Mouse (Mus musculus) liver, adult 2 months (tissue): Measurements from ENCODE around the gene Gm49391. TPM values are rescaled to one million over a fixed set of nuclear protein-coding genes. Genes with fewer than 3 reads are reported as not detected.
"Not testable (repeated sequence)": the region's sequence is repeated elsewhere in the genome, so short reads cannot be mapped to it uniquely, and the experiment has no call there.

Experiments used
- DNase-seq: peaks from one replicate; pipeline ENCODE4 v3.0.0-alpha.2; 2011; ENCODE audit warnings: low read depth, low spot score; ENCODE audit errors: extremely low read depth
- H3K27ac ChIP-seq: fragments of 200-500 bp; replicated peaks from 2 replicates; pipeline ENCODE4 v1.5.1; 2012; ENCODE audit warnings: low read depth, mild to moderate bottlenecking, control low read depth, inconsistent platforms, low read length; ENCODE audit not compliant: insufficient read depth
- H3K27me3 ChIP-seq: fragments of 200-500 bp; 2 replicates; pipeline ENCODE4 v1.6.1; 2012; ENCODE audit warnings: mild to moderate bottlenecking, moderate library complexity, low read length, inconsistent platforms; ENCODE audit not compliant: control insufficient read depth, insufficient read depth
- H3K36me3 ChIP-seq: fragments of 200-500 bp; 2 replicates; pipeline ENCODE4 v1.6.1; 2012; ENCODE audit warnings: low read length, inconsistent platforms; ENCODE audit not compliant: control insufficient read depth, insufficient read depth
- H3K4me1 ChIP-seq: fragments of 200-500 bp; 2 replicates; pipeline ENCODE4 v1.6.1; 2011; ENCODE audit warnings: low read length; ENCODE audit not compliant: control insufficient read depth, insufficient read depth
- H3K4me3 ChIP-seq: fragments of 200-500 bp; 2 replicates; pipeline ENCODE4 v1.5.1; 2011; ENCODE audit warnings: low read depth, mild to moderate bottlenecking, control low read depth, low read length, moderate library complexity; ENCODE audit not compliant: insufficient read depth
- H3K79me2 ChIP-seq: fragments of 200-500 bp; 2 replicates; pipeline ENCODE4 v1.6.1; 2012; ENCODE audit warnings: inconsistent platforms, mild to moderate bottlenecking, low read length, moderate library complexity; ENCODE audit not compliant: control insufficient read depth, insufficient read depth
- H3K9ac ChIP-seq: fragments of 200-500 bp; 2 replicates; pipeline ENCODE4 v1.6.1; 2012; ENCODE audit warnings: low read depth, mild to moderate bottlenecking, control low read depth, inconsistent platforms, low read length
- CTCF ChIP-seq: fragments of 200-500 bp; IDR thresholded peaks from 2 replicates; pipeline ENCODE4 v1.5.1; 2011; ENCODE audit warnings: low read depth, low read length, control low read depth
- POLR2A ChIP-seq: fragments of 200-500 bp; IDR thresholded peaks from 2 replicates; pipeline ENCODE4 v1.6.1; 2011; ENCODE audit warnings: low read length, control low read depth; ENCODE audit not compliant: insufficient read depth; ENCODE audit errors: extremely low read depth
- WGBS: fragments of 180-500 bp; shearing (Covaris S2); methylation state at CpG from one replicate; pipeline ENCODE4 v1.1.7; 2018; 5-methylcytosine and 5-hydroxymethylcytosine counted together
- polyA plus RNA-seq: library from polyadenylated mRNA; depleted of rRNA; stranded (reverse); fragments of >200 nt; gene quantifications from 2 replicates; pipeline ENCODE4 v1.2.3, GENCODE M21; 2012; rRNA removed
- total RNA-seq: library from RNA; depleted of rRNA; stranded (reverse); fragments of >200 nt; gene quantifications from 2 replicates; pipeline ENCODE4 v1.2.3, GENCODE M21; 2014; rRNA removed

Gm49391 gene
- total RNA-seq: 2.1 and 3.4 TPM in 2 replicates
- polyA plus RNA-seq: 0.51 and 0.61 TPM in 2 replicates

DNA sequence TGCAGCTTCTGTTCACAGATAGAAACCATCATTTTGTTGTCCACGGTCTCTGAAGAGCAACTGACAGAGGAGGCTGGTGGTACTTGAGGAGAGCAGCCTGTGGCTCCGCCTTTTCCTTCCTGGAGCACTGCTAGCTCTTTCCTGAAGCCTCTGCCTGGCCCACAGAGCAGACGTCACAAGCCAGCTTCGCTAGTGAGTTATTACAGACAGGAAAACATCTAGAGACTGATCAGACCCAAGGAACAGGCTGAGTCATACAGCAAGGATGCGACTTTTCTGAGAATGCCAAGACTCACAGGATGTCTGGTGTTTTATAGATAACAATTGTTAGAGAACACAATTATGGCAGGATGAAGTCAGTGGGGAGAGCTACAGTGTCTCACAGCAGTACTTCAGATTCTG, at the start of gene Gm49391, which contains the start of gene Ctla2a:
Gm49391 (minus strand) TSS at position 72 of the 402 bp plus-strand sequence.
Ctla2a (minus strand) TSS at position 126 of the 402 bp plus-strand sequence.
- Histone ChIP-seq H3K79me2 (no peaks in the 10 kb centered on the region), H3K4me3 (no peak within 1 kb of the TSS), H3K4me1 (peaks cover 2% of the 10 kb centered on the region; the same call in 1 of the 2 replicates), H3K27me3 (no peaks in the 10 kb centered on the region), H3K9ac (no peak within 1 kb of the TSS), H3K36me3 (no peaks in the 10 kb centered on the region), H3K27ac (no peak within 1 kb of the TSS)
- no peak for TF ChIP-seq CTCF
- TF ChIP-seq POLR2A: no peak
- 42% methylated on average over 5 of the region's 5 CpGs for WGBS
- DNase-seq: peak; percentile 26

DNA sequence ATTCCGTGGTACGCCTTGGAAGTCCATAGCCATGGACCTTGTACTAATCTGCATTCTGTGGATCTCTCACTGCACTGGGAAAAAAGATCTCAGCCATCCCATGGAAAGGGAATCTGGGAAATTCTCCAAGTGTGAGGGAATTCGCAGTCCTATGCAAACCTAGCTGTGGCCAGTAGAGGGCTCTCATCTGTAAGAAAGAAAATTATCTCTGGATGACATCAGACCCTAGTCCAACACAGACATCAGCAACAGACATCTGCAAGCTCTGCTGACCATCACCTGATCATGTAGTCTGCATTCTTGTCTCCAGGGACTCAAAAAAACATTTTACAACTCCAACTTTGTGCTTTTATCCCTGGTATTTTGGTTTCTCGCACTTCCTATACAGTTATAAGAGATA, 35.9 kb upstream of the Gm49391 start:
- H3K4me1 ChIP-seq, H3K79me2 ChIP-seq, H3K4me3 ChIP-seq, H3K9ac ChIP-seq, H3K27me3 ChIP-seq, H3K36me3 ChIP-seq, H3K27ac ChIP-seq: not testable (repeated sequence)
- 67% methylated on average over 4 of the region's 4 CpGs for WGBS
- peak; percentile 6 for DNase-seq

DNA sequence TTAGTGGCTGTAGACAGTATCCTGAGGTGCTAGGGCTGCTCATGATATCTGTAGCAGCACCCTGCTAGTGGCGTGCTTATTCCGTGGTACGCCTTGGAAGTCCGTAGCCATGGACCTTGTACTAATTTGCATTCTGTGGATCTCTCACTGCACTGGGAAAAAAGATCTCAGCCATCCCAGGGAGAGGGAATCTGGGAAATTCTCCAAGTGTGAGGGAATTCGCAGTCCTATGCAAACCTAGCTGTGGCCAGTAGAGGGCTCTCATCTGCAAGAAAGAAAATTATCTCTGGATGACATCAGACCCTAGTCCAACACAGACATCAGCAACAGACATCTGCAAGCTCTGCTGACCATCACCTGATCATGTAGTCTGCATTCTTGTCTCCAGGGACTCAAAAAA, 27.6 kb upstream of the Gm49391 start:
- not testable (repeated sequence) for H3K27ac ChIP-seq, H3K27me3 ChIP-seq, DNase-seq, H3K79me2 ChIP-seq, H3K4me3 ChIP-seq, H3K9ac ChIP-seq, H3K36me3 ChIP-seq, H3K4me1 ChIP-seq
- 26% methylated on average over 5 of the region's 5 CpGs for WGBS

DNA sequence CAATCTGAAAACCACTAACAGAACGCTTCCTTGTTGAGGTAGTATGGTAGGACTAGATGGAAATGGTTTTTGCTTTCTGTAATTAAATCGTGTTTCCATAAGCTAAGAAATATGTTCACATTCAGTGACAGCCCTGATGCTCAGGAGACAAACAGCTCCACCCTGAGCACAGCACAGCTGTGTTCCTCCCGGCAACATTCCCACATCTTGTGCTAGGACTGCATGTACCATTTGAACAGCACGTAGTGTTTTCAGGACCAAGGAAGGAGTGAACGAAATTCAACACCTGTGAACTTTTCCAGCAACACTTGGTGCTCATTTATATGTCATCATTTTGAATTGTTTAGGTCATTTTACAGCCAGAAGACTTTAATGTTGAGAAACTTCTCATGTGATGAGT, 25.3 kb upstream of the Gm49391 start:
- H3K79me2 ChIP-seq: no peaks in the 10 kb centered on the region
- no peak for TF ChIP-seq POLR2A
- TF ChIP-seq CTCF: no peak
- no peaks in the 10 kb centered on the region for H3K4me1 ChIP-seq
- H3K9ac ChIP-seq: no peak overlapping the region
- WGBS: 64% methylated on average over 5 of the region's 5 CpGs
- H3K27me3 ChIP-seq: no peaks in the 10 kb centered on the region
- no peak for DNase-seq
- H3K36me3 ChIP-seq: no peaks in the 10 kb centered on the region
- no peak overlapping the region for H3K27ac ChIP-seq
- no peak overlapping the region for H3K4me3 ChIP-seq

DNA sequence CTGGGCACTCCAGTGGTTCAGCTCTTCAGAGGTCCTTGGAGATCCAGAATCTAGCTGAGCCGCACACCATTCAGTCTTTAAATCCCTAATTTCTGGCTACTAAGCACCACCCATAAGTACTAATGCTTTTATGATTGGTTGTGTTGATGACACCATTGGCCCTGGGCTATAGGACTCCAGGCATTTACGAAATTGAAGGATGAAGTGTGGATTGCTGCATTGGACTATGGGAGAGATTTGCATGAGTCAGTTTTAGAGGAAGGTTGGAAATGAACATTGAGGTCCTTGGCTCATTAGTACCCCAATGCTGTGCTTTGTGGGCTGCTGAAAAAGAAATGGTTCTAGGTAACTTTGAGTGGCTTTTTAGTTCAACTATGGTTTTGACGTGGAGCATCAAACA, 5.5 kb upstream of the Gm49391 start, which contains the start of gene Tpbpa:
Tpbpa (minus strand) TSS at position 101 of the 400 bp plus-strand sequence.
- WGBS: 72% methylated on average over 3 of the region's 3 CpGs
- not testable (repeated sequence) for H3K36me3 ChIP-seq, H3K79me2 ChIP-seq, H3K27ac ChIP-seq, DNase-seq, H3K4me3 ChIP-seq, H3K9ac ChIP-seq, H3K27me3 ChIP-seq, H3K4me1 ChIP-seq

DNA sequence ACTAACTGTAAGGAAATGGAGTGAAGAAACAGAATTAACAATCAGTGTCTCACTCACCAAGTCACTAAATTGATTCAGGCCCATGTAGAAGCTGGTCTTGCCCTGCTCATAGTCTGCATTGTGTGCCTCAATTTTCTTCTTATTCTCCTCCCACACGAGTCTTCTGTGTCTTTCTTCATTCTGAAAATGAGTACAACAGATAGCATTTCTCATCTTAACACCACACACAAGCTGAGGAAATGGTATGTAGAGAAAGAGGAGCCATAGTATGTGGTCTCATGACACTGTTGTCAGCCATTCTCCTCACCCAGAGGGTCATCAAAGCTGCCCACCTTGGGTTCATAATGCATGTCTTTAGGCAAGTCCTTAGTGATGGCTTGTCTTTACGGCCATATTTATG, 881 bp downstream of the Gm49391 start, which contains the start of gene Gm49393:
Gm49393 (minus strand) TSS at position 101 of the 400 bp plus-strand sequence.
- H3K4me3 ChIP-seq, H3K27me3 ChIP-seq, DNase-seq, H3K27ac ChIP-seq, H3K36me3 ChIP-seq, H3K4me1 ChIP-seq, H3K9ac ChIP-seq, H3K79me2 ChIP-seq: not testable (repeated sequence)
- WGBS: 61% methylated on average over 2 of the region's 2 CpGs

DNA sequence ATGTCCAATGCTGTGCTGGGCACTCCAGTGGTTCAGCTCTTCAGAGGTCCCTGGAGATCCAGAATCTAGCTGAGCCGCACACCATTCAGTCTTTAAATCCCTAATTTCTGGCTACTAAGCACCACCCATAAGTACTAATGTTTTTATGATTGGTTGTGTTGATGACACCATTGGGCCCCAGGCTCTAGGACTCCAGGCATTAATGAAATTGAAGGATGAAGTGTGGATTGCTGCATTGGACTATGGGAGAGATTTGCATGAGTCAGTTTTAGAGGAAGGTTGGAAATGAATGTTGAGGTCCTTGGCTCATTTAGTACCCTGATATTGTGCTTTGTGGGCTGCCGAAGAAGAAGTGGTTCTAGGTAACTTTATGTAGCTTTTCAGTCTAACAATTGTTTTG, 31.6 kb downstream of the Gm49391 start, which contains the start of gene Tpbpb:
Tpbpb (minus strand) TSS at position 101 of the 400 bp plus-strand sequence.
- 76% methylated on average over 2 of the region's 2 CpGs for WGBS
- not testable (repeated sequence) for H3K79me2 ChIP-seq, H3K27me3 ChIP-seq, H3K27ac ChIP-seq, DNase-seq, H3K4me1 ChIP-seq, H3K9ac ChIP-seq, H3K36me3 ChIP-seq, H3K4me3 ChIP-seq
